Mouse (Mus musculus): Measurements from ENCODE around the gene Fga.
A peak's percentile ranks its signal among the peaks of the same experiment; 100 is the strongest.

Fga gene

GRCm38 (mm10) chr3:83025475-83026301, at the start of gene Fga:
Gene Fga (plus strand): TSS chr3:83026076.
- no peak for DNase-seq (ENCODE audit: low spot score in 2 of 2)

DNA sequence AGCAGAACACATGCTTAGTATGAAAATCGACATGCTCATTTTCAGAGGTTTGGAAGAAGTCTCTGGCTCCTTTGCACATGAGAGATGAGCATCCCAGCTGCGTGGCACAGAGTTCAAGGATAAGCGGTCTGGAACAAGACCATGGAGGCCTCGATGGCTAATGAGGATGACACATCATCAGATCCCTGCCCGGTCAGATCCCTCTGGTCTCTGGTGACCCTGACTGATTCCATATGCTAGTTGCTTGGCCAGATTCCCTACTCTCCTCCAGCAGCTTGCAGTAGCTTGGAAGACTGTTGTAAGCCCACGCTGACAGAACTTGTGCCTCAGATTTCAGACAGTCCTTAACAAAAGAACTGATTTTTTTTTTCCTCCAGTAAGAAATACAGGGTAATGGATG, 45.1 kb upstream of the Fga start:
- DNase-seq (ENCODE audit: low spot score in 2 of 2) = peak in 1 of 2 experiments; percentile 33

GRCm38 (mm10) chr3:82981861-82982260, 44.0 kb upstream of the Fga start:
- DNase-seq (ENCODE audit: low spot score in 2 of 2) = no peak

GRCm38 (mm10) chr3:82984840-82985239, 41.0 kb upstream of the Fga start:
- no peak for DNase-seq (ENCODE audit: low spot score in 2 of 2)

DNA sequence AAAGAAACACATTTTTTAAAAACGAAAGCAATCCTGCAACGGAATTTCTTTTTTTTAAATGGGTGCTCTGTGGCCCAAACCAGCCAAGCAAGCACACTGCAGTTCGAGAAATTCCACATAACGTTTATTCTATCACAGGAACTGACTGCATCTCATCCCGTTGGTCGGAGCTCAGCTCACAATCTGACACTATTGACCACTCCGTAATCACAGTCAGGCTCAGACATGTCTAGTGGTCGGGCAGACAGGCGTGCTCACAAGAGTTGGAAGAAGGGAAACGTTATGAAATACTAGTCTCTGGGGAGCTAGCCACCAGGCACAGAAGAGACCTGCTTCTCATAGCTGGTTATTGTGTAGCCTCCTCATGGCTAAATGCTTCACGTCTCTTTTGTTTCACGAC, 33.9 kb upstream of the Fga start:
- DNase-seq (ENCODE audit: low spot score in 2 of 2) = no peak

GRCm38 (mm10) chr3:82992956-82993355, 32.9 kb upstream of the Fga start:
- no peak for DNase-seq (ENCODE audit: low spot score in 2 of 2)

- DNase-seq (ENCODE audit: low spot score in 2 of 2) = peak; percentile 48 to 55
Observed at GRCm38 (mm10) chr3:82995368-82995767, 30.5 kb upstream of the Fga start.

DNA sequence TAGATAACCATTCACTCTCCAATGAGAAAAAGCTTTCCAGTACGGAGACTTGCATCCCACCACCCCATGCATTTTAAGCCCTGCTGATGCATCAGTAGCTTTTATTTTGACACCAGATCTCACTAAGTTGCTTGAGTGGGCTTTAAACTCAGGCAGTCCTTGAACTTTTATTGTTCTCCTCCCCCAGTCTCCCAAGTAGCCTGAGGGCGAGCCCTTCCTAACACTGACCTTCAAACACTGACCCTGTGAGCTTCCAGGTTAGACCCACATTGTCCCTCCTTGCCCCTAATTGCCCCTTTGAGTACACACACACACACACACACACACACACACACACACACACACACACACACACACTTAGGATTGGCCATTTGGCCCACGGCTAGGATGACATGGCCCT, 29.2 kb upstream of the Fga start:
- DNase-seq (ENCODE audit: low spot score in 2 of 2) = no peak

DNA sequence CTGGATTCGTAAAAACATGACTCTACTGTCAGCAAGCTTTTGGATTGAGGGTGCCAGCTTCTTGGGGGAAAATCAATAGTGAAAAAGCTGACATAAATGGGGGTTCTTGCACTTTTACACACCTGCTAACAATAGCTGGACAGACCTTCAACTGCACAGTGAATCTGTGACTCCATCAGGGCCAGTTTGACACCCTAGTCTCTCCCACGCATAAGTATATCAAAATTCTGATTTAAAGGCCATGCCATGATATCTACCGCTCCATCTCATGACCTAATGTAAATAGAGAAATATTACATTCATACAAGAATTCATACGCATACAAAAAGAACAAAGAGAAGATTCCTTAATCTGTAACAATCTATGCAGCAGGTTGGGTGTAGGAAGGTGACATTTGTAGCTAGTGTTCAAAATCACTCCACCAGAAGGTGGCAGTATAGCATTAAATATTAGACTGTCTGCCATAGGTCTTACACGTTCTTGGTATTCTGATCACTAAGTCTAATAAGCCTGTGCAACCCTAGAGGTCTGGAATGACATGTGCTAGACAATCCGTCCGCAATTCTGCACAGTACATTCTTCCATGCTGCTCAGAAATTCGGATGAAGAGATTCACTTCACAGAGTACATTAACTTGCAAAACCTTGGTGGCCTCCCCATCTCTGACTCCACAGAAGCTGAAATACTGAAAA, 27.0 kb upstream of the Fga start:
- no peak for DNase-seq (ENCODE audit: low spot score in 2 of 2)

GRCm38 (mm10) chr3:82999995-83000394, 25.9 kb upstream of the Fga start:
- no peak for DNase-seq (ENCODE audit: low spot score in 2 of 2)

DNA sequence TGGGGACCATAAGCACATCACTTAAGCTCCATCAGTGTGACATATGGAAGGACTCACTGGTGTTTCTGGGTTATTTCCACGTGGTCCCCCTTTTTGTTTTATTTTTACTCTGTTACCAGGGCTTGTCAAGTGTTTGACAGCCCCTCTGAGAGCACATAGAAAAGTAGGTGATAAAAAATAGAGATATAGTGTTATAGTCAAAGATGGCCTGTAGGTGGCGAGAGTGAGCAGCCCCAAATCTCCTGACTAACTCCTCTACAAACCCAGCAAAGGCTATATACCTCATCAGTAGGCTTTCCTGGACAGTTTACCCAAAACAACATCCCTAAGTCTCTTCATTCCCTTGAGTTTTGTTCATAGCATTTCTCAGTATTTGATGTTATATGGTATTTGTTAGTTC, 23.7 kb upstream of the Fga start:
- no peak for DNase-seq (ENCODE audit: low spot score in 2 of 2)

- no peak for DNase-seq (ENCODE audit: low spot score in 2 of 2)
Observed at GRCm38 (mm10) chr3:83003068-83003467, 22.8 kb upstream of the Fga start.

DNA sequence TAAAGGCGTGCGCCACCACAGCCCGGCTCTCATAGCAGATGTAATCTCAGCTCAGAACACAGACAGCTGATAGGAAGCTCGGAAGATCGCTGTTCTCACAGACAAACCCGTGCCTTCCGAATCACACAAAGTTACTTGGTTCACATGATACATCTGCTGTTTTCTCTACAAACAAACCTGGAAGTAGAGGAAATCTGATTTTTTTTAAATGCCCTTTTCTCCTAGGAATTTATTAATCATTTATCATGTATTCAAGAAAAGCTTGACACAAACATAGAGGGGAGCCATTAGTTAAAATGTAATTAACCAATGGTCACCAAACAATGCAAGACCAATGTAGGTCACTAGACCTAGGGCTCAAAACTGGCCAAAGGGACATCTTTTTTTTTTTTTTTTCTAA, 21.1 kb upstream of the Fga start:
- no peak for DNase-seq (ENCODE audit: low spot score in 2 of 2)

GRCm38 (mm10) chr3:83007557-83007956, 18.3 kb upstream of the Fga start, which contains the start of gene Fgg:
Gene Fgg (plus strand): TSS chr3:83007724.
- no peak for DNase-seq (ENCODE audit: low spot score in 2 of 2)

DNA sequence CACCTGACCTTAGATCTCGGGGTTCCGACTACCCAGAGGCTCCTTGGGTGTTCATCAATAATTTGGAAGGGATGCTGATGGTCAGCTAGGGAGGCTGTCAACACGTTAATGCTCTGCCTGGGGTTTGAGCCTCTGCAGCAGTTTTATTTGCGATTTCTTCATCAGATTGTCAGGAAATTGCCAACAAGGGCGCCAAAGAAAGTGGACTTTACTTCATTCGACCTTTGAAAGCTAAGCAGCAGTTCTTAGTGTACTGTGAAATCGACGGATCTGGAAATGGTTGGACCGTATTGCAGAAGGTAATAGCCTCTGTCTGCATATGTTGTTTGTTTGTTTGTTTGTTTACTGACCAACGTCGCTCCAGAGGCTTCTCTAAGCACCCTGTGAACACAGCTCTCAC, 15.6 kb upstream of the Fga start:
- DNase-seq (ENCODE audit: low spot score in 2 of 2) = no peak

DNA sequence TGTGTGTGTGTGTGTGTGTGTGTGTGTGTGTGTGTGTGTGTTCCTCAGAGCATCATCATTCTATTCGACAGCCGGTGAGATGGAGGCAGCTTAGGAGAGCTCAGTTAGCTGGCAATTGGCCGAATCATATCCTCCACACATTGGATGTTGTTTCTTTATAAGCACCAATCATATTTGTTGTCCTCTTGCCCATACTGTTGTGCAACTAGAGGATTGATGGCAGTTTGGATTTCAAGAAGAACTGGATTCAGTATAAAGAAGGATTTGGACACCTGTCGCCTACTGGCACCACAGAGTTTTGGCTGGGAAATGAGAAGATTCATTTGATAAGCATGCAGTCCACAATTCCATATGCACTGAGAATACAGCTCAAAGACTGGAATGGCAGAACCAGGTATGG, 14.7 kb upstream of the Fga start:
- DNase-seq (ENCODE audit: low spot score in 2 of 2) = no peak

DNA sequence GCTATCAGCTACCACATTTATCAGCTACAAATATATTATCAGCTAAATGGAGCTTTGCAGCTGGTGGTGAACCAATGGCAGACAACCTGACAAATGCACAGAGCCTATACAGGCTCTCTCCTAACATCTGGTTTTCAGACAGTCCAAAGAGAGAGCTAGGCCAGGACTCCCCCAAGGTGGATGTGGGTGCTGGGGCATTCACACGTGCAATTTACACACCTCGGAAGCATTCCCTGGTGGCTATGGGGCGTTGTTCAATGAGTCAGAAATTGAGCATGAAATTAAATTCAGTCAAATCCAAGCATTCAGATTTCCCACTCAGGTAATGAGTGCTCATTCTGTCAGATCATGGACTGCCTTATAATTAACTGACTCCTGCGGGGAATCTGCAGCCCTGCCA, 14.3 kb upstream of the Fga start:
- no peak for DNase-seq (ENCODE audit: low spot score in 2 of 2)

DNA sequence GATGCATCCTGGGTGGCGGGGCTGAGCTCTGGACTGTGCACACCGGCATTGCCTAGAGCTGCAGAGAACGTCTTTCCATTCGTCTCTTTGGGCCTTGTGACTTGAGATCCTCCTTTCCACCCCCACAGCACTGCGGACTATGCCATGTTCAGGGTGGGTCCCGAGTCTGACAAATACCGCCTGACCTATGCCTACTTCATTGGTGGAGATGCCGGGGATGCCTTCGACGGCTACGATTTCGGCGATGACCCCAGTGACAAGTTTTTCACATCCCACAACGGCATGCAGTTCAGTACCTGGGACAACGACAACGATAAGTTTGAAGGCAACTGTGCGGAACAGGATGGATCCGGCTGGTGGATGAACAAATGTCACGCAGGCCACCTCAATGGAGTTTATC, 13.2 kb upstream of the Fga start:
- no peak for DNase-seq (ENCODE audit: low spot score in 2 of 2)

- no peak for DNase-seq (ENCODE audit: low spot score in 2 of 2)
Observed at GRCm38 (mm10) chr3:83013951-83014350, 11.9 kb upstream of the Fga start.

DNA sequence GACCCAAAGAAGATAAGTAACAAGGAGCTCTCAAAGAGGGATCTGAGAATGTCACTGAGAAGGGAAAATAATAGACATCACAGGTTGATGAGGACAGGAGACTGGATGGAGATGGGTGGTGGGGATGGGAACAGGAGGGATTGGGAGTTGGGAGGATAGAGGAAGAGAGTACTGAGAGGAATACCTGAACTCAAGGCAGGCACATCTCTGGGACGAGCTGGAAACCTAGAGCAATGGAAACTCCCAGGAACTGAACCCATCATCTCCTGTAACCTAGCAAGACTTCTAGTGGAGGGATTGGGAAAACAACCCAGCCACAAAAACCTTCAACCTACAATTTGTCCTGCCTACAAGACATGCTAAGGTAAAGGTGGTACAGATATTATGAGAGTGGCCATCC, 9.6 kb upstream of the Fga start:
- DNase-seq (ENCODE audit: low spot score in 2 of 2) = no peak

DNA sequence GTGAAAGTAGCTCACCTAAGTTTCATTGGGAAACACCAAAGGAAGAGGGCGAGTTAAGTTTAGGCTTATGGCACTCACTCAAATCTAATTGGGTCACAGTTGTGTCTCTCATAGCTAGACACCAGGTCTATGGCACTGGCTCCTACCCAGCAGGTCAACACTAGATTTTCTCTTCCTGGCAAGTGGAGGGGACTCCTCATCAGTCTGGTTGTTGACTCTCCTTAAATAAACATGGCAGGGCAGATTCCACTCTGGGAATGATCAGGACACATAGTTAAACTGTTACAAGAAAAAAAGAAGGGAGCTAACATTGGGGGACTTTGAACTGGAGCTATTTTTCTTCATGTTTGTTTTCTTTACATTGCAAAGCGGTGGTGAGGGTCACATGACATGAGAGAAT, 5.5 kb upstream of the Fga start:
- DNase-seq (ENCODE audit: low spot score in 2 of 2) = no peak

DNA sequence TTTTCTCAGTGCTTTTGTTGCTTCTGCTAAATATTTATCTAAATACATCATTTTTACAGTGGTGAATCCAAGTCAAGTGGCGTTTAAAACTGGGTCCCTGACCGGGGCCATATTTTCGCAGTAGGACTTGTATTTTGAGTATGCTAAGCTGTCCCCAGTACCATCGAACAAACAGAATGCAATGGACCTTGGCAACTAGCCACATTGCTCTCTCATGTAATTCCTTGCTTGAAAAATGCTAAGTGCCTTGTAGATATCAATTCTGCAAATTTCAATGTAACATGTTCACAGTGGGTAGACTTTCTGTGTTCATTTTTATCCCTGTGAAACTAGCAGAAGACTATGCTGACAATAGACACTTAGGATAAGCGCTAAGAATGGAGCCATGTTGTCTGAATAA, 4.7 kb upstream of the Fga start:
- no peak for DNase-seq (ENCODE audit: low spot score in 2 of 2)

- DNase-seq (ENCODE audit: low spot score in 2 of 2) = no peak
Observed at GRCm38 (mm10) chr3:83025036-83025435, 840 bp upstream of the Fga start.

Measured in urinary bladder, adult 18-20 months (tissue).